Mouse (Mus musculus) heart, postnatal 0 days (tissue): ENCODE results near the gene C5ar1. TPM values are rescaled to one million over a fixed set of nuclear protein-coding genes. Genes with fewer than 3 reads are reported as not detected.
A peak's percentile ranks its signal among the peaks of the same experiment; 100 is the strongest.

Experiments
- ATAC-seq: fragments of 200-750 bp; cut with Nextera tagmentation; 2 replicates; pipeline ENCODE4 v1.8.0; 2017; ENCODE audit warnings: low read depth, moderate number of reproducible peaks, moderate library complexity; ENCODE audit not compliant: insufficient read depth
- DNase-seq: peaks from one replicate; pipeline ENCODE4 v3.0.0-alpha.2; 2016; ENCODE audit warnings: low spot score
- H3K27ac ChIP-seq: fragments of 300-500 bp; sonication (generic); 2 replicates; pipeline ENCODE4 v1.5.1; 2014; ENCODE audit warnings: low read depth, mild to moderate bottlenecking
- H3K27me3 ChIP-seq: fragments of 300-500 bp; sonication (generic); 2 replicates; pipeline ENCODE4 v1.6.1; 2014; ENCODE audit warnings: low read length, mixed read lengths; ENCODE audit not compliant: control insufficient read depth, insufficient read depth
- H3K36me3 ChIP-seq: fragments of 300-500 bp; sonication (generic); replicated peaks from 2 replicates; pipeline ENCODE4 v1.6.1; 2014; ENCODE audit warnings: low read length, mixed read lengths; ENCODE audit not compliant: control insufficient read depth, insufficient read depth
- H3K4me1 ChIP-seq: fragments of 300-500 bp; sonication (generic); 2 replicates; pipeline ENCODE4 v1.6.1; 2014; ENCODE audit warnings: antibody characterized with exemption; ENCODE audit not compliant: control insufficient read depth, insufficient read depth
- H3K4me2 ChIP-seq: fragments of 300-500 bp; sonication (generic); 2 replicates; pipeline ENCODE4 v1.6.1; 2014; ENCODE audit warnings: low read depth, mild to moderate bottlenecking, low read length, moderate library complexity
- H3K4me3 ChIP-seq: fragments of 300-500 bp; sonication (generic); 2 replicates; pipeline ENCODE4 v1.5.1; 2014; ENCODE audit warnings: low read depth, low read length
- H3K9ac ChIP-seq: fragments of 300-500 bp; sonication (generic); replicated peaks from 2 replicates; pipeline ENCODE4 v1.6.1; 2014; ENCODE audit warnings: low read depth, low read length, mixed read lengths
- H3K9me3 ChIP-seq: fragments of 300-500 bp; sonication (generic); replicated peaks from 2 replicates; pipeline ENCODE4 v1.6.1; 2016; ENCODE audit warnings: low read length; ENCODE audit not compliant: control insufficient read depth
- CTCF ChIP-seq: IDR thresholded peaks from 2 replicates; pipeline ENCODE4 v1.5.1; 2016; ENCODE audit warnings: antibody characterized with exemption, control low read depth, low read depth
- EP300 ChIP-seq: IDR thresholded peaks from 2 replicates; pipeline ENCODE4 v1.6.1; 2016; ENCODE audit warnings: antibody characterized with exemption, low read depth
- WGBS: fragments of 180-500 bp; shearing (Covaris S2); extraction: QIAGEN DNeasy Blood & Tissue Kit; methylation state at CpG from one replicate; pipeline ENCODE4 v1.1.7; 2014; 5-methylcytosine and 5-hydroxymethylcytosine counted together
- polyA plus RNA-seq: library from polyadenylated mRNA; unstranded; fragments of >200 nt; fragmentation: Nextera tagmentation; extraction: Ambion mirVana; gene quantifications from 2 replicates; pipeline ENCODE4 v1.2.1, GENCODE M21; 2015
- total RNA-seq: library from RNA; depleted of rRNA; stranded (reverse); fragments of >200 nt; gene quantifications from 2 replicates; pipeline ENCODE4 v1.2.3, GENCODE M21; 2014; ENCODE audit warnings: low replicate concordance

The C5ar1 gene
- total and polyA plus RNA-seq, 2 experiments from 2014 or later, result 1.9 to 2.0 TPM

DNA sequence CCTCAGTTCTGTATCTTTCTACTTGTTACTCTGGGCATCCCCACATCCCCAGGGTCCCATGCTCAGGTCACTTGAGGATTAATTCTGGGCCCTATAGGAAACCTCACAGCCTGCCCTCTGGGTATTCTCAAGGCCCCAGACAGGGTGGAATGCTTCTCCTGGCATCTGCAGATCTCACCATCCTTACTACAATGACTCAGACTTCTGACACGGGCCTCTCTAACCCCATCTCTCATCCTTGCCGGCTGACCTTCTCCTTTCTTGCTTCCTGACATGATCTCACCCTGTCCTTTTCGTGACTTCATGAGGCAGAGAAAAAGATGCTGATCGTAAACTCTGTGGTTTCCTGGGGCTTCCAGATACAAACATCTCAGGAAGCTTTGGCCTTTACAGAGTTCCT is 5.1 kb downstream of the C5ar1 start:
- DNase-seq (no peak), ATAC-seq (no peak)
- Histone ChIP-seq H3K27me3 (no peaks in the 10 kb centered on the region), H3K9me3 (no peaks in the 10 kb centered on the region), H3K4me1 (no peaks in the 10 kb centered on the region), H3K36me3 (no peaks in the 10 kb centered on the region), H3K9ac (no peak overlapping the region), H3K27ac (no peak overlapping the region), H3K4me2 (no peak overlapping the region), H3K4me3 (no peak overlapping the region)
- 32% methylated on average over 4 of the region's 4 CpGs for WGBS
- TF ChIP-seq CTCF, result no peak
- no peak for TF ChIP-seq EP300

DNA sequence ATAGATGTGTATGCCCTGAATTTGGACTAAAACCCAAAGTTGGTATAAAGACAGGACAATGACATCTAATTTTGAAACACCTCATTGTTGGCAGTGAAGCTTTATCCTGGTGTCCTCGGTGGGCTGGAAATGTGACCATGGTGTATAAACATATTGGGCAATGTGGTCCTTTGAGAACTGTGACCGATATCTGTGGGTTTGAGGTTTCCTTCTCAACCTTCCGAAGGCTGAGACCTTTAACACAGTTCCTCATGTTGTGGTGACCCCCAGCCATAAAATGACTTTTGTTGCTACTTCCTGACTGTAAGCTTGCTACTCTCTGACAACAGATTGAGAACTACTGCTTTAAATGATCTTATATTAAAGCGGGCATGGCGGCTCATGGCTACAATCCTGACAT is 8.7 kb downstream of the C5ar1 start:
- ATAC-seq, result no peak
- Histone ChIP-seq H3K4me1 (no peaks in the 10 kb centered on the region), H3K9ac (no peak overlapping the region), H3K4me2 (no peak overlapping the region), H3K4me3 (no peak overlapping the region), H3K27me3 (no peaks in the 10 kb centered on the region), H3K9me3 (no peaks in the 10 kb centered on the region), H3K27ac (no peak overlapping the region), H3K36me3 (no peaks in the 10 kb centered on the region)
- TF ChIP-seq CTCF (no peak), EP300 (no peak)
- no peak for DNase-seq
- WGBS, result 68% methylated on average over 5 of the region's 5 CpGs

DNA sequence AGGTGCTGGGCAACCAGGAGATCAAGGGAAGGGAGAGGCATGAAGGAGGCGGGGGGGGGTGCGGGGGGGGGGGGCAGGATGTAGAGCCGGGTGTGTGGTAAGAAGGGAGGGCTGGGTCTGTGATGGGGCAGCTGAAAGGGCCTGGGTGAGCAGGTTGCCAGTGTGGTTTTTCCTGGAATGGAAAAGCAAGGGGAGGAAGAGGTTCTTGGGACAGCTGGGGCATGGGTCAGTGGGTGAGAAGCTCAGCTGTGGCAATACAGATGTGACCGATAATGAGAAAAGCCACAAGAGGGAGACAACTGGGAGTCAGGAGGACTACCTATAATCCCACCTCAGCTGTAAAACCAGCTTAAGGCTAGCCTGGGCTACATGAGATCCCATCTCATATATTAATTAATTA is 13.4 kb downstream of the C5ar1 start:
- no peaks in the 10 kb centered on the region for H3K27me3 ChIP-seq
- ATAC-seq (no peak), DNase-seq (no peak)
- H3K27ac ChIP-seq, result no peak overlapping the region
- no peaks in the 10 kb centered on the region for H3K4me1 ChIP-seq
- no peak for TF ChIP-seq CTCF
- 11% methylated on average over 2 of the region's 4 CpGs for WGBS
- no peak overlapping the region for H3K9ac ChIP-seq
- H3K4me2 ChIP-seq, result no peak overlapping the region
- no peaks in the 10 kb centered on the region for H3K9me3 ChIP-seq
- H3K4me3 ChIP-seq, result no peak overlapping the region
- H3K36me3 ChIP-seq, result no peaks in the 10 kb centered on the region

DNA sequence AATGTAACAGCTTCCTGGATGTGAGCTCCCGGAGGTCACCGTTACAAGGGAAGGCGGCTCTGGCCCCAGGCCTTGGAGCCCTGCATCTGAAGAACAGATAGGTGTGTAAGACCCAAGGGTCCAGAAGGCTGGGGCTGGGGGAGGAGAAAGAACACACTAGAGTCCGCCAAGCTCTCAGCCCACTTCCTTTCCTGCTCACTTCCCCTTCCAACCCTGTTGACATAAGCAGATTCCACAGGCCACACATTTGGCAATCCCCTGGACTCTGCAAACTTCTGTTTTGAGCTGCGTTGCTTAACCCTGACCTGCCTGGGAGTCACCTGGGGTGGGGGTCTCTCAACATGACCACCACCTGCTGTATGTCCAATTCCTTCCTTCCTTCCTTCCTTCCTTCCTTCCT is 15.3 kb downstream of the C5ar1 start, which contains the start of gene C5ar2:
TSS of gene C5ar2 (minus strand) at position 88 of the 400 bp plus-strand sequence.
- no peaks in the 10 kb centered on the region for H3K36me3 ChIP-seq
- H3K4me1 ChIP-seq, result 0 out of 2 replicates have a peak, but pooled peaks cover 6% of the 10 kb centered on the region
- no peak within 1 kb of the TSS for H3K9ac ChIP-seq
- DNase-seq, result peak; percentile 60
- ATAC-seq, result 0 out of 2 replicates have a peak, but pooled peaks have one; percentile 39
- H3K4me2 ChIP-seq, result no peak within 1 kb of the TSS
- no peak within 1 kb of the TSS for H3K4me3 ChIP-seq
- TF ChIP-seq EP300 (no peak), CTCF (no peak)
- H3K27me3 ChIP-seq, result no peaks in the 10 kb centered on the region
- WGBS, result 57% methylated on average over 5 of the region's 5 CpGs
- peak within 1 kb of the TSS; percentile 13; the same call in 1 of the 2 replicates for H3K27ac ChIP-seq
- H3K9me3 ChIP-seq, result no peaks in the 10 kb centered on the region

DNA sequence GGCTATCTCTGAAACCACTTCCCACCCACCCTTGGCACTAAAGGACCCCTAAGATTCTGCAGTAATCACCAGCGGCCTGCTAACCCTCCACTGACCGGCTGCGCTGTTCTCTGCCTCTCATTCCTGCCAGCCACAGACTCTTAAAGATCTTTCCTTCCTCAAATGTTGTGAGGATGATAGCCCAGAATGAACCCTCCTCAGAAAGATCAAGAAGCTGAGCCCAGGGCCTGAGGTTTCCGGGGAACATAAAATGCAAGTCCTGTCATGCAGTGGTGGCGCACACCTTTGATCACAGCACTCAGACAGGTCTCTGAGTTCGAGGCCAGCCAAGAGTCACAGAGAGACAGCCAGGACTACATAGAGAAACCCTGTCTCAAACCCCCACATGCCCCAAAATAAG is 17.1 kb downstream of the C5ar1 start:
- Histone ChIP-seq H3K4me1 (0 out of 2 replicates have a peak, but pooled peaks cover 6% of the 10 kb centered on the region), H3K9ac (no peak overlapping the region), H3K36me3 (no peaks in the 10 kb centered on the region), H3K27me3 (no peaks in the 10 kb centered on the region), H3K9me3 (no peaks in the 10 kb centered on the region), H3K27ac (no peak overlapping the region), H3K4me2 (no peak overlapping the region), H3K4me3 (no peak overlapping the region)
- ATAC-seq (no peak), DNase-seq (no peak)
- TF ChIP-seq CTCF, result no peak
- no peak for TF ChIP-seq EP300
- 68% methylated on average over 6 of the region's 6 CpGs for WGBS

DNA sequence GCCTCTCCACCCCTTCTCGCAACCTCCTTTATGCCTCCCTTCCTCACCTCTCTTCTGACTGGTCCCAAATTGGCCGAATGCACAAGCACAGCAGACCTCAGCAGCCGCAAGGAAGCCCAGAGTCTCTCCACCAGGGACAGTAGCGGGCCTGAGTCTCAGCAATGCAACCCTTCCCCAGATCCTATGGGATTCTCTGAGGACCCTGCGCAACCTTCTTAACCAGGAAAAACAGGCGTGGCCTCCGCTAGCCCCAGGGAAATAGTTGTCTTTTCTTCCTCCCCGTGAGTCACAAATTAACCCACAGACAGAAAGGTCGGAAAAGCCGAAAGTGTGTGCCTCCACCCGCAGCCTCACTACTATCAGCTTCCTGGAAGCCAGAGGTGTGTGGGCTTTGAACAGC is 17.6 kb downstream of the C5ar1 start:
- no peak overlapping the region for H3K27ac ChIP-seq
- WGBS, result 51% methylated on average over 11 of the region's 11 CpGs
- DNase-seq (no peak), ATAC-seq (no peak)
- no peaks in the 10 kb centered on the region for H3K9me3 ChIP-seq
- no peak overlapping the region for H3K4me2 ChIP-seq
- H3K27me3 ChIP-seq, result no peaks in the 10 kb centered on the region
- no peak overlapping the region for H3K9ac ChIP-seq
- no peaks in the 10 kb centered on the region for H3K36me3 ChIP-seq
- H3K4me1 ChIP-seq, result 0 out of 2 replicates have a peak, but pooled peaks cover 6% of the 10 kb centered on the region
- no peak overlapping the region for H3K4me3 ChIP-seq
- TF ChIP-seq CTCF (no peak), EP300 (no peak)
